Mouse (Mus musculus): ENCODE data around the gene Spint3. TPM values are rescaled to one million over a fixed set of nuclear protein-coding genes. Genes with fewer than 3 reads are reported as not detected.

Spint3 gene
- total and polyA plus RNA-seq, 3 experiments = not detected

GRCm38 (mm10) chr2:164551502-164551901, 21.8 kb downstream of the Spint3 start:
- H3K4me3 ChIP-seq (ENCODE audit: low read depth, low read length) = no peak overlapping the region
- H3K4me1 ChIP-seq (ENCODE audit: insufficient read depth, low read depth, low read length) = no peaks in the 10 kb centered on the region
- H3K27me3 ChIP-seq (ENCODE audit: insufficient read depth, low read length) = peaks cover 4% of the 10 kb centered on the region; the same call in 1 of the 2 replicates
- no peak for TF ChIP-seq GATA2 (IDR thresholded peaks at IDR 0.05; ENCODE audit: borderline replicate concordance, low read depth, low read length)
- DNase-seq (ENCODE audit: low spot score) (no peak), ATAC-seq (ENCODE audit: extremely low read depth, insufficient number of reproducible peaks, low FRiP score, poor library complexity, severe bottlenecking) (no peak)
- no peaks in the 10 kb centered on the region for H3K36me3 ChIP-seq (replicated peaks)
- no peaks in the 10 kb centered on the region for H3K9me3 ChIP-seq (replicated peaks)

- H3K9me3 ChIP-seq (replicated peaks) = no peaks in the 10 kb centered on the region
These were observed 22.4 kb downstream of the Spint3 start for GRCm38 (mm10) chr2:164550895-164551269.

GRCm38 (mm10) chr2:164549963-164550894, 23.0 kb downstream of the Spint3 start:
- TF ChIP-seq POLR2AphosphoS5 (IDR thresholded peaks at IDR 0.05; ENCODE audit: insufficient replicate concordance, low read depth, low read length) (no peak), GATA1 (IDR thresholded peaks at IDR 0.05; ENCODE audit: borderline replicate concordance, low read length) (no peak), CTCF (IDR thresholded peaks at IDR 0.05; ENCODE audit: low read depth, low read length) (no peak), GATA2 (IDR thresholded peaks at IDR 0.05; ENCODE audit: borderline replicate concordance, low read depth, low read length) (no peak), TAL1 (conservative IDR thresholded peaks at IDR 0.05; ENCODE audit: low read depth, low read length) (no peak)
- H3K27me3 ChIP-seq (ENCODE audit: insufficient read depth, low read length) = peaks cover 4% of the 10 kb centered on the region; the same call in 1 of the 2 replicates

More at GRCm38 (mm10) chr2:164550895-164551269, 22.4 kb downstream of the Spint3 start:
- TF ChIP-seq GATA2 (IDR thresholded peaks at IDR 0.05; ENCODE audit: borderline replicate concordance, low read depth, low read length) = no peak
- no peak for TF ChIP-seq CTCF (IDR thresholded peaks at IDR 0.05; ENCODE audit: low read depth, low read length)
- TF ChIP-seq GATA1 (IDR thresholded peaks at IDR 0.05; ENCODE audit: borderline replicate concordance, low read length) = no peak
- DNase-seq (ENCODE audit: low spot score) (no peak), ATAC-seq (ENCODE audit: extremely low read depth, insufficient number of reproducible peaks, low FRiP score, poor library complexity, severe bottlenecking) (no peak)
- no peak overlapping the region for H3K4me3 ChIP-seq (ENCODE audit: low read depth, low read length)
- H3K36me3 ChIP-seq (replicated peaks) = no peaks in the 10 kb centered on the region
- no peaks in the 10 kb centered on the region for H3K4me1 ChIP-seq (ENCODE audit: insufficient read depth, low read depth, low read length)
- peaks cover 4% of the 10 kb centered on the region; the same call in 1 of the 2 replicates for H3K27me3 ChIP-seq (ENCODE audit: insufficient read depth, low read length)

GRCm38 (mm10) chr2:164549338-164549737, 23.9 kb downstream of the Spint3 start:
- ATAC-seq (ENCODE audit: extremely low read depth, insufficient number of reproducible peaks, low FRiP score, poor library complexity, severe bottlenecking) (no peak), DNase-seq (ENCODE audit: low spot score) (no peak)
- TF ChIP-seq GATA2 (IDR thresholded peaks at IDR 0.05; ENCODE audit: borderline replicate concordance, low read depth, low read length) (no peak), TAL1 (conservative IDR thresholded peaks at IDR 0.05; ENCODE audit: low read depth, low read length) (no peak), CTCF (IDR thresholded peaks at IDR 0.05; ENCODE audit: low read depth, low read length) (no peak), POLR2AphosphoS5 (IDR thresholded peaks at IDR 0.05; ENCODE audit: insufficient replicate concordance, low read depth, low read length) (no peak), GATA1 (IDR thresholded peaks at IDR 0.05; ENCODE audit: borderline replicate concordance, low read length) (no peak)
- H3K36me3 ChIP-seq (replicated peaks) = no peaks in the 10 kb centered on the region
- H3K9me3 ChIP-seq (replicated peaks) = no peaks in the 10 kb centered on the region
- no peaks in the 10 kb centered on the region for H3K4me1 ChIP-seq (ENCODE audit: insufficient read depth, low read depth, low read length)
- no peak overlapping the region for H3K4me3 ChIP-seq (ENCODE audit: low read depth, low read length)
- peaks cover 6% of the 10 kb centered on the region; the same call in 1 of the 2 replicates for H3K27me3 ChIP-seq (ENCODE audit: insufficient read depth, low read length)

More at GRCm38 (mm10) chr2:164549963-164550894, 23.0 kb downstream of the Spint3 start:
- Histone ChIP-seq H3K4me3 (ENCODE audit: low read depth, low read length) (no peak overlapping the region), H3K36me3 (replicated peaks) (no peaks in the 10 kb centered on the region), H3K9me3 (replicated peaks) (no peaks in the 10 kb centered on the region), H3K4me1 (ENCODE audit: insufficient read depth, low read depth, low read length) (no peaks in the 10 kb centered on the region)
- DNase-seq (ENCODE audit: low spot score) = no peak
- no peak for ATAC-seq (ENCODE audit: extremely low read depth, insufficient number of reproducible peaks, low FRiP score, poor library complexity, severe bottlenecking)

- no peak for TF ChIP-seq POLR2AphosphoS5 (IDR thresholded peaks at IDR 0.05; ENCODE audit: insufficient replicate concordance, low read depth, low read length)
- no peak for TF ChIP-seq TAL1 (conservative IDR thresholded peaks at IDR 0.05; ENCODE audit: low read depth, low read length)
- no peak for TF ChIP-seq CTCF (IDR thresholded peaks at IDR 0.05; ENCODE audit: low read depth, low read length)
- no peak for TF ChIP-seq GATA2 (IDR thresholded peaks at IDR 0.05; ENCODE audit: borderline replicate concordance, low read depth, low read length)
- TF ChIP-seq GATA1 (IDR thresholded peaks at IDR 0.05; ENCODE audit: borderline replicate concordance, low read length) = no peak
- peaks cover 2% of the 10 kb centered on the region; the same call in 1 of the 2 replicates for H3K27me3 ChIP-seq (ENCODE audit: insufficient read depth, low read length)
- no peaks in the 10 kb centered on the region for H3K4me1 ChIP-seq (ENCODE audit: insufficient read depth, low read depth, low read length)
- no peak for ATAC-seq (ENCODE audit: extremely low read depth, insufficient number of reproducible peaks, low FRiP score, poor library complexity, severe bottlenecking)
- no peak for DNase-seq (ENCODE audit: low spot score)
- H3K36me3 ChIP-seq (replicated peaks) = no peaks in the 10 kb centered on the region
- H3K4me3 ChIP-seq (ENCODE audit: low read depth, low read length) = no peak overlapping the region
- no peaks in the 10 kb centered on the region for H3K9me3 ChIP-seq (replicated peaks)
These were observed 28.7 kb downstream of the Spint3 start for GRCm38 (mm10) chr2:164544454-164545097.

GRCm38 (mm10) chr2:164543745-164544144, 29.5 kb downstream of the Spint3 start:
- no peak for DNase-seq (ENCODE audit: low spot score)
- H3K27me3 ChIP-seq (ENCODE audit: insufficient read depth, low read length) = peaks cover 2% of the 10 kb centered on the region; the same call in 1 of the 2 replicates
- H3K36me3 ChIP-seq (replicated peaks) = no peaks in the 10 kb centered on the region
- no peaks in the 10 kb centered on the region for H3K4me1 ChIP-seq (ENCODE audit: insufficient read depth, low read depth, low read length)
- no peak overlapping the region for H3K4me3 ChIP-seq (ENCODE audit: low read depth, low read length)
- TF ChIP-seq GATA2 (IDR thresholded peaks at IDR 0.05; ENCODE audit: borderline replicate concordance, low read depth, low read length) = no peak
- TF ChIP-seq CTCF (IDR thresholded peaks at IDR 0.05; ENCODE audit: low read depth, low read length) = no peak
- TF ChIP-seq TAL1 (conservative IDR thresholded peaks at IDR 0.05; ENCODE audit: low read depth, low read length) = no peak
- TF ChIP-seq GATA1 (IDR thresholded peaks at IDR 0.05; ENCODE audit: borderline replicate concordance, low read length) = no peak
- no peak for TF ChIP-seq POLR2AphosphoS5 (IDR thresholded peaks at IDR 0.05; ENCODE audit: insufficient replicate concordance, low read depth, low read length)
- no peaks in the 10 kb centered on the region for H3K9me3 ChIP-seq (replicated peaks)
- no peak for ATAC-seq (ENCODE audit: extremely low read depth, insufficient number of reproducible peaks, low FRiP score, poor library complexity, severe bottlenecking)

Measured in G1E (cell line).